Mouse (Mus musculus) ES-Bruce4 (cell line): ENCODE measurements at regions not wholly inside any gene's neighbourhood (a gene's known extent, or its start where the extent isn't known, plus 50 kb on each side); places are given as distances from the start of the nearest gene placed in this dataset.

Source experiments
- CTCF ChIP-seq: IDR thresholded peaks from one replicate; pipeline ENCODE4 v1.8.1; 2011; ENCODE audit warnings: low read depth, low read length
- POLR2A ChIP-seq: IDR thresholded peaks from one replicate; pipeline ENCODE4 v1.8.1; 2011; ENCODE audit warnings: low read length; ENCODE audit not compliant: insufficient read depth

DNA sequence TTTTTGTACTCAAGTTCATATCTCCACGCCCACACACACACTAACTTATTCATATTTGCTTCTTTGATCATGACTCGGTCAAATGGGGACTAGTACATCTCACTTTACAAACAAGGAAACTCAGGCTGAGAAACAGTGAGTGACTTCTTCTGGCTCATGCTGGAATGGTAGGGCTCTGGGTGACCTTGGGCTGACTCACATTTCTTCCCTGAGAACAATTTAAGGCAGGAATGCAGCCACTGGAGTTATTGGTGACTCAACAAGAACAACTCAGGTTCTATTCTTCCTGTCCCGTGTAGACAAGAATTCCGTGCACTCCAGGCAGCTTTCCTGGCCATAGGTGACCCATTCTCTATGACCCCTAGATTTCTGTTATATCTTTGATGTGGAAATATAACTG lies 87.3 kb downstream of the Naa11 start:
- TF ChIP-seq CTCF (no peak), POLR2A (no peak)
